Mouse (Mus musculus): Measurements from ENCODE around the gene Ppp3ca. TPM values are rescaled to one million over a fixed set of nuclear protein-coding genes. Genes with fewer than 3 reads are reported as not detected.

Gene Ppp3ca
- total RNA-seq, 2 experiments from 2014 or later: 725 to 756 TPM

DNA sequence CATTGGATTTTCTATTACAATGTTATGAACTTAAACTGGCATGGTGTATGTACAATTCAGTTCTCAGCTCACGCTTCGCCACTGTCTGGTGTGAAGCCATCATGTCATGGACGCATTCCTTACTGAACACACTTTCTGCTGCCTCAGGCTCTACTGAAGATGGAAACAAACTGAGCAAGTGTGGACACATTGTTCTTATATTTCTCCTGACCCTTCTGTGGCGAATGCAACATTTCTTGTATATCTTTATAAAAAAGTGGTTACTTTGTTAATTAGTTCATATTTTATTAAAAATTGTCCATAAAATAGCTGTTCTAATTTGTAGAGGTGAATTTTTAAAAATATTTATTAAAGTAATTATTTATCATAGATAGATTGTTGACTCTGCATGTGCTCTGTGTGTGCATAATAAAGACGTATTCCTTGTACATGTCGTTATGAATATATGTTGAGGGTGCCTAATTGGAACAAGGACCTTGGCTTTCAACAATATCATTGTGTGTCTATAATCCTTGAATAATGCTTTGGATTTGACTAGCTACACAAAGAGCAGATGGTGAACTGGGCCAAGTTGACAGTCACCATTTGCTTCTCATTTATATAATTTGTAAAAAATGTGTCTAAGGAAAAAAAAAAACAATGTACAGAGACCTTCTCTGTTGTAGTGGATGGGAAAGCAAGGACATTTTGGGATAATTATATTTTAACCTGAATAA is 79.0 kb downstream of the Ppp3ca start:
- intact Hi-C loops (cut with DNase I): no loop called here
- DNase-seq (ENCODE audit: low spot score in 2 of 2): no peak

DNA sequence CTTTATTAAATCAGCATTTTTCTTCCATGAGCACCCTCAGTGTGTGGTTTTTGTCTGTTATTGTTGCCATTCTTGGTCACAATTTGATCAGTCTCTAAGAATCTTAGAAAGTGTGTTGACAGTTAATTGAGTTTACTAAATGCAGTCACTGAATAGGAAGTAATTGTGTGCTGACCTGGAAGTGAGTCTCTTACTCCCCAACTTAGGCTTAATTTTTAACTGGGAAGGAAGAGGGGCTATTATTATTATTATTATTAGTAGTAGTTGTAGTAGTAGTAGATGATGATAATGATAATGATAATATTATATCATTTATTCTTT is 79.5 kb downstream of the Ppp3ca start:
- no peak for DNase-seq (ENCODE audit: low spot score in 2 of 2)
- intact Hi-C loops (cut with DNase I): no loop called here

DNA sequence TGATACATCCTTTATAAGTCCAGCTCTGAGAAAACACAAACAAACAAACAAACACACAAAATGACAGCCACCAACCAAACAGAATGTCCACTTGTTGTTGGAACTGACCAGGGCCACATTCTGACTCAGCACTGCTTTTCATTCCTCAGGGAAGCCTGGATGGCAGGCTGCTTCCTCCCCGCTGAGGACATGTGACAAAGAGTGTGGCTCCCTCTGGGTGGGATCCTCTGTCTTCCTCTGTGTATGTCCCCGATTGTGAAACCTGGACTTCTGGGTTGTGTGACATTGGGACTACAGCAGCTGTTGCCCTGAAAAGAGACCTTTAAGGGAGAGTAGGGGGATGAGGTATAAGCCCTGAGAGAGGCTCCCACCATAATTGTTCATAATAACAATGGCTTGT is 80.0 kb downstream of the Ppp3ca start:
- no peak for DNase-seq (ENCODE audit: low spot score in 2 of 2)

DNA sequence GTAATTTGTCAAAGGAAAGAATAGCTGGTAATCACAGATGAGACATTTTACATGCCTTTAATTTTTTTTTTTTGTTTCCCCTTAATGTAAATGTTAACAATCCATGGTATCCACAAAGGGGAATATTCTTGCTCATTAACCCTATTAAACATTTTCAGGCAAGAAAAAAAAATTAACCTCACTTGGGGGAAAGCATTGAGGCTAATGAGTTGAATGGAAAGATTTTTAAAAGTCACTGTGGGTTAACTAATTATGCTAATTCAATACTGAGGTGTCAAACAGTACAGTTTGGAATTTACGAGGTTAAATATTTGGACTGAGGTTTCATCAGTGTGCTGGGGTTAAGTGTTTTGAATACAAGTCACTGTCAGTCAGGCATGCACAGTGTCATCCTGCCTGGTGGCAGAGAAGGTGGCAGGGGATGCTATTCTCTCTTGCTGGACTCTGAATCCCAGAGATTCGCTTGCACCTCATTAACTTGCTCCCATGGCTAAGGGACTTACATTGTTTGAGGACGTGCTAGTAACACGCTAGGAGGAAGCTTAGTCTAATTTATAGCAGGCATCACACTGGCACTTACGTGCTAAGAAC is 82.3 kb downstream of the Ppp3ca start:
- no peak for DNase-seq (ENCODE audit: low spot score in 2 of 2)
- intact Hi-C loops (cut with DNase I): no loop called here

More for the DNA sequence above, 80.0 kb downstream of the Ppp3ca start:
- intact Hi-C loops (cut with DNase I): no loop called here

DNA sequence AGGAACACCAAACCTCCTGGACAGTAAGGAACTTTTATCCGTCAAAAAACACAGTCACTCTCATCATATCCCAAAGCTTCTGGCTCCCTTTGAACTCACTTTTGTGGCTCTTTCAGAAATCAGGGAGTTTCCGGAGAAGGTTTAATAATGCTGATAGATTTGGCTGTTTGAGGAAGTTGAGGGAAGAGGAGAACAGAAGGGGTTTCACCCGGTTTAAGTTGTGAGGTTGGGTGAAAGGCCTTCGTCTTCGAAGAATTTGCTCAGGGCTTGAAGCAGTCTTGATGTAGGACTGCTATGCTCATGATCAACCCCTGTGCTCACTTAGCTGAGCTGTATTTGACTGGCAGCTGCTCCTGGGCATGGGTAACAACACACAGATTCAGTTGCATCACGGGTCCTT is 86.2 kb downstream of the Ppp3ca start:
- intact Hi-C loops (cut with DNase I): no loop called here
- DNase-seq (ENCODE audit: low spot score in 2 of 2): no peak

DNA sequence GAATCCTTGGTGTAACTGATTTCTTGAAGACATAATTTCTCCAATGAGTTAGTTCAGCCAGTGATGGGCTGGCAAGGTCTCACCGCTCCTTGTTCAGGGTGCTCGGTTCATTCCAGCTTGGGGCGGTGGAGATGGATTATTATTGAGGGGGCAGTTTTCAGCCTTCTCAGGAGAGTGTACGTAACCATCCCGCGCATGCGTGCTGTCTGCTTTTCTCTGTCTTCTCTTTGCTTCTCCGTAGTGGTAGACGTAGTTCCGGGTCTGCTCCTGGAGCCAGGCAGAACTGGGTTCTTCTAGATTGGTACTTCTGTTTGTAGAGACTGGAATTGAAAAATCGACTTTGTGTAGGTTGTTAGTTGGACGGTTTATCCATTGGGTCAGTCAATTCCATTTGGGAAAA is 89.5 kb downstream of the Ppp3ca start:
- intact Hi-C loops (cut with DNase I): no loop called here

DNA sequence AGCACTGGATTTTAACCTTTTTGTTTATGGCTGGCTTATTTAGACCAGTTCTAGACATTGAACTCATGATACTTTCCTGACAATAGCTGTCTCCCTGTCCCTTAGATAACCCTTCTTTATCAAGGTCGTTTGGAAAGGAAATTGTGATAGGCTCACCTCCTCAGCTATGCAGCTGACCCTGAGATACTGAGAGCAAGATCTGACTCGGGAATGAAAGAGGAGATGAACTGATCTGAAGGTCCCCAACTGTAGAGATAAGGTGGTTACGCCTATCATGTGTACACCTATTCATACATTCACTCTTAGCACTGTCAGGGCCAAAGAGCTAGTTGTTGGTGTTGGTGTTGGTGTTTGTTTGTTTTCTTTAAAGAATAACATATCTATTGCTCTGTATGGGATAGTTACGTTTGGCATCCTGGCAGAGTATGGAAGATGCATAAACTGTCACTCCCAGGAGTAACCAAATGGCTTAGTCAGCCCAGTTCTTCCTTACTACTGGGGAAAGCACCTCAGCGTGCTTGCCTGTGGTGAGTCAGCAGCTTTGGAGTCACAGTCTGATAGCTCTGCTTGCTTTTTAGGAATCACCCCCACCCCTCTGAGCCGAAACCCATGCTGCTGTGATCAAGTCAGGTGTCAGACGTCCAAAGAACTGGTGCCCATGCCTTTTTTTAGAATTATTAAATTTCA is 91.5 kb downstream of the Ppp3ca start:
- DNase-seq (ENCODE audit: low spot score in 2 of 2): no peak
- intact Hi-C loops (cut with DNase I): no loop called here

More for the DNA sequence above, 89.5 kb downstream of the Ppp3ca start:
- DNase-seq (ENCODE audit: low spot score in 2 of 2): no peak

DNA sequence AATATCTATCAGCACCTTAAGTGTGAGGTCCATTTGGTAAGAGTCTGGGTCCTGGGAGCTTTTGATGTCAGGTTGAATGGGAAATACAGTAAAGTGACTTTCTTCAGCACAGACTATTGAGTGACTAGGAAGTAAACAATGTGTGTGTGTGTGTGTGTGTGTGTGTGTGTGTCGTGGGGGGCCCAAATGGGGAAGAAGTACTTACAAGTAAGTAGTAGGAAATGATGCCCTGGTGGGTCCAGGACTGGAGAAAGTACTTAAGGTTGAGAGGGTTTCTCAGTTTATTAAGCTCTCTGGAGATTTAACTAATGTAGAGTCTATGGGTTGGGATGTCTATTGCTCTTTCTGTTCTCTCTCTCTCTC is 92.0 kb downstream of the Ppp3ca start:
- no peak for DNase-seq (ENCODE audit: low spot score in 2 of 2)
- intact Hi-C loops (cut with DNase I): no loop called here

DNA sequence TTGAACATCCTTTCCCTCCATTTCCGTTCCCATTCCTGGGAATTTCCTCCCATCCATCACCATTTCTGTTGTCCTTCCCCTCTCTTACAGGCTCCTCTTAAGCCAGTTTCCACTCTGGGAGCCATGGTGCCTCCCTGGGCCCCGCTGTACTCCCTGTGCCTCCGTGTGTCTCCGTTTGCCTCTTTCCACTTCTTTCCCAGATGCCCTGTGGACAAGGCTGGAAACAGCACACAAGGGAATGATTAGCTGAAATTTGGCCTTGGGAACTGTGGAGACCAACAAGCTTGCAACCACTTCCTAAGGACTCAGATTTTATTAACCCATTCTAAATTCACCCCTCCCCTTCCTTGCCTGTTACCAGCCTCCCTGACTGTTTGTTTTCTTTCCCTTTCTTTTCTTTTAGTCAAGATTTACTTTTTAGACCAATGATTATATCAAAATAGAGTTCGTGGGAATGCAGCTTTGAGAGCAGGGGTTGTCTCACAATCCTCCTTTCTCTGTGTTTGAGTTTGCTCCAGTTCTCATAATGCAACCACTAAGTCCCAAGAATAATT is 93.9 kb downstream of the Ppp3ca start:
- intact Hi-C loops (cut with DNase I): no loop called here
- DNase-seq (ENCODE audit: low spot score in 2 of 2): no peak

DNA sequence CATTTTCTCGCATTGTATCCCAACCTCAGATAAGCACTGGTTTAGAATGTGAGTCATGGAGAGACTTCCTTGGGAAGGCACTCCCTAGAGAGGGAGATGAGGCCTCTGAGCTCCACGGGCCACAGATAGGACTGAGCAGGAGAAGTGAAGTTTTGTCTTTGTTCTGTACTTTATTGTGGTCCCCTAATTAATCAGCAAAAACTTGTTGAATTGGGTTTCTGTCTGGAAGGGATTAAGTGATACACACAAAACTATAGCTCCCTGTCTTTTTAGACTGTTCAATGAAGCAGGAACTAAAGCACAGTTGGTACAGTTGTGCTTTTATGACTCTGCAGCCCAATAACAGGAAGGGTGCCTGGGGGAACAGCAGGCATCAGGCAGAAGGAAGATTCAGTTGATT is 95.6 kb downstream of the Ppp3ca start:
- intact Hi-C loops (cut with DNase I): no loop called here

DNA sequence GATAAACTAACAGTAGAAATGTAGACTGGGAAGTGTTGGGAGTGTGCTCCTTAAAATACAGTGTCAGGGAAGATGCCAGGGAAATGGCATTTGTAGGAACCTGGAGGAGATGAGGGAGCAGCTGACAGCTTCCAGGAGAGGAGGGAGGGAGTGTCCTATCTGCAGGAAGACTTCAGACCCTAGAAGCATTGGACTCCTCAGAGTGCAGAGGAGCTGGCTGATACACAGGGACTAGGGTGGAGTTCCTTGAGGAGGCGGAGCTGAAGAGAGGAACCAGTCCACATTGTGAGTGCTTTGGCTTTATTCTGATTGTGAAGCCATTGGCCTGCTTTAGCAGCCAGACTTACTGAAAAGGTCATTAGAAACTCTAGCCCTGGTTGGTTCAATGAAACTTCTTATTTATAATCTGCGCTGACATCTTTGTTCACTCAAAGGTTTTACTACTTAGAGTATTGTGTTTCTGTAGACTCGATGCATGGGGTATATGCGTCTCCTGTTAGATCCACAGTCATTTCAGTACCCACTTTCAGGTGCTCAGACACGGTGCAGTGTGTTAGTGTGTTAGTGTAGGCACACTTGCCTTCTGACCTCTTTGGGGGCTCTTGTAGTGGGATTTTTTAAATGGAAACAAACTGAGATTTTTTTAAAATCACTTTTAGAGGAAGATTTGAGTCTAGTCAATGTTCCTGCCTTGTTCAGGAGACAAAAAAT is 99.0 kb downstream of the Ppp3ca start:
- intact Hi-C loops (cut with DNase I): no loop called here
- no peak for DNase-seq (ENCODE audit: low spot score in 2 of 2)

More for the DNA sequence above, 95.6 kb downstream of the Ppp3ca start:
- no peak for DNase-seq (ENCODE audit: low spot score in 2 of 2)

DNA sequence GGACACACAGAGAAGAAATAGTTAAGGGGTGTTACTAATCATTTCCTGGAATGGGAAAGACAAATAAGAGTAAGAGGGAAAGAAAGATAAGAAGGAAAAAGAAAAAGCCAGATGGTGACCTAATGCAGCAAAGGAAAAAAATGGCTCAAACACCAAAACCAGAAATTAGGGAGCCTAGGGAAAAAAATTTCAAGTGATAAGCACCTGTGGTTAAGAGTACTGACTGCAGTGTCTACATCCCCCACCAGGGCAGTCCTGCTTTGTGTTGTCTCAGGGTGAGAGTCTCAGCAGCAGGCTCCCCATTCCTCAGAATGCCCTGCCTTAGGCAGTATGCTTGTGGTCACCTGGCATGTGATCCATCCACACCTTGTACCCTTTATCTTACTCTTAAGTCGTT is 99.6 kb downstream of the Ppp3ca start:
- no peak for DNase-seq (ENCODE audit: low spot score in 2 of 2)
- intact Hi-C loops (cut with DNase I): no loop called here

DNA sequence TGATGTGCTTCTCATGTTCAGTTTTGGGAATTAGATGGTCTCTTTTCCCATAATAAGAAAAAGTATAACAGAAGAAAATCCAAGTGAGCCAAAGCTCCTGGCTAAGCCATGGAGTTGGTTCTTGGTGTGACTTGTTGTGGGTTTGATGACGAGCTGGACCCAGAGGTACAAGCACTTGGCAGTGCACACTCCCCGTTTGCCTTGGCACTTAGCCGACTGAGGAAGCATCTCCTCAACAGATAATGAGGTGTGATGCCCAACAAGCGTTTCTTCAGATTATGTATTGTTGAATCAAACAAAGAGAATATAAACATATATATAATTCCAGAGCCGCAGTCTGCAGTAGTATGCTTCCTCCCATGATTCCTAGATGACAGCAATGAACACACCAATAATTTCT is 101.8 kb downstream of the Ppp3ca start:
- DNase-seq (ENCODE audit: low spot score in 2 of 2): no peak
- intact Hi-C loops (cut with DNase I): no loop called here

DNA sequence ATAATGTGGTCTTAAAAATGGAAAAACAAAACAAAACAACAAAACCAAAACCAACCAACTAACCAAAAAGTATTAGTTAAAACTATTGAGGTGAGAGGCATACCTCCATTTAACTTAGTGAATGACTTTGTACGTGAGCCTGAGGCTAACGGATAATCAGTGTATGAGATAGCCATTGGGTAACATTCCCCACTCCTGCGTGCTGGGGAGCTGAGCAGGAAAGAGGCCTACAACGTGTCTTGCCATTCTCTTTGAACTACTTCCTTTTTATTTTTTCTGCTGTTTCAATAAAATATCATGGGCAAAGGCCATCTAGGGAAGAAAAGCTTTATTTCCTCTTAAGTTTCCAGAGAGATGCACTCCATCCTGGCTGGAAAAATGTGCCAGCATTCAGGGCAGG is 103.3 kb downstream of the Ppp3ca start:
- intact Hi-C loops (cut with DNase I): no loop called here
- no peak for DNase-seq (ENCODE audit: low spot score in 2 of 2)

DNA sequence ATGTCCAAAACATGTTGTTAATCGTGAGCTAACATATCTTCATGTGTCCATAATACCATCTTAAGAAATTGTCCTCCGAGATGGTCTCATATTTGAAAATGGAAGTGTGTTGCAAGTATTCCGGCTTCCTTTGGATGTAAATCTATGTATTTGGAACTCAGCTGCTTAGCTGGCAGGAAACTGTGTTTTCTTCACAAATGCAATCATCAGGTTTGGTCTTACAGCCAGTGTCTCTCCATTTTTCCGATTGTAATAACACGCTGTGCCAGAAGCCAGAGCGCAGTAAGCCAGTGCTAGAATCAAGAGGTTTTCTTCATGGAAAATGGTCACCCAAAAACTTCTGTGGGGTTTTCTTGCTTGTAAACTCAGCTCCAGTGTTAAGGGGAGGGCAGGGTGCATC is 104.3 kb downstream of the Ppp3ca start:
- no peak for DNase-seq (ENCODE audit: low spot score in 2 of 2)
- intact Hi-C loops (cut with DNase I): no loop called here

DNA sequence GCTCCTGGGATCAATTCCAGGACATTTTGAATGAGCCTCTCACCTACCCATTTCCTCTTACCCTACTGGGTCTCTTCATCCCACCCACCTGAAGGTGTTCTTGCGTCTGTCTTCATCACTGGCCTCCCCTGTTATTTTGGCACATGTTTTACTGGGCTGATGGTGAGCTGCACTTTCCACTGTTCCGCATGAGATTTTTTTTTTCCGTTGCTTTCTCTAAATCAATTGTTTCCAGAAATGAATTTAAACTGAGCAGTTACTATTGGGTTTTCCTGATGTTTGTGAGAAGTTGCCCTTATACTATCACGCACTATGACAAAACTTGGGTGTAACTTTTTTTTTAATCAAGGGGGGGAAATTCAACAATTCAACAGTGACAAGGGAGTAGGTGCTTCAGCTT is 106.6 kb downstream of the Ppp3ca start:
- DNase-seq (ENCODE audit: low spot score in 2 of 2): no peak
- intact Hi-C loops (cut with DNase I): no loop called here

DNA sequence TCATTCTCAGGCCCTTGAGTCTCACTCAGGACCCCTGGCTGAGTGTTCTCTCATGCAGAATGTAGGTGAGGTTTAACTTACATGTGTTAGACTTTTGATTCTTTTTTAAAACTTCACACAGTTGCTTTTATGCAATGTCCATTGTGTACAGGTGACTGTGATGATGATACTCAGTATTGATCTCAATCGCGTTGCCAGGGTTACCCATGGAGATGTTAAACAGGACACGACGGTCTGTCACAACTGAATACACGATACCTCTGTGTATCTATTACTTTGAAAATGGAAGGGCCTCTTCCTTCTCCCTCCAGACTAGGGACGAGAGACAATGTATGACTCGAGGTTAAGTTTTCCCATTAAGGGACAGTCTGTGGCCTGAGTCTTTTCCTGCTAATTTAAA is 107.5 kb downstream of the Ppp3ca start:
- intact Hi-C loops (cut with DNase I): no loop called here
- DNase-seq (ENCODE audit: low spot score in 2 of 2): no peak

DNA sequence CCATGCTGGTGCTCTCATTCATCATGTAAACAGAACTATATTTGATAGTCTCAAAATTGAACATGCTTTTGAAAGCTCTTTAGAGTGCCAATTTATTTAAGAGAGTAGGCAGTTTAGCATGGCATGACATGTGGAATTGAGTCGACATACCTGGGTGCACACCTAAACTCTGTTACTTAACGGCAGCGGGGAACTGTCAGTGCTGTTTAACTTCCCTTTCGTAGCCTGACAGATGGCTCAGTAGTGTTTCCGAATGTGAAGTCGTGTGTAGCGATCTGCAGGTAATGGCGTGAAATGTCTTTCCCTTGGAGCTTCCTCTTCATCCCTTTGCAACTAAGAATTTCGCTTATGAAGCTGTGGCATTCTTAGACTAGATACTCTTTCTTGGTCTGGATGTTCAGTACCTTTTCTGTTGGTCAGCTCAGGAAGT is 107.9 kb downstream of the Ppp3ca start:
- intact Hi-C loops (cut with DNase I): no loop called here
- no peak for DNase-seq (ENCODE audit: low spot score in 2 of 2)

DNA sequence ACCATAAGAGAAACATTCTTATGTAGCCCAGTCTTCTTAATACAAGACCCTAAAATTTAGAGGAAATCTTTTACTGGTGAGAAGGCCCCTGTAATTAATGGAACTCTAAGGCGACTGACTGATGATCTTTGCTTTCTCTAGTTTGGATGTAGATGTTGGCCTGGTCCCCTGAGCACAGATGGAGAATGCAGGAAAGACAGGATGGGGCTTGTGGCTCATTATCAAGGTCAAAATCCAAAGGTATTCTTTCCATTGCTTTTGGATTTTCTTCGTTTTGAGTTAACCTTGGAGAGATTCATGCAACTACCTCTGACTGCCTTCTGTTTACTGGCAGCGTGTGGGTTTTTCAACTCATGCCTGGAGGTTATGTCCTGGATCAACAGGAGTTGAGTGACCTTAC is 110.4 kb downstream of the Ppp3ca start:
- no peak for DNase-seq (ENCODE audit: low spot score in 2 of 2)
- intact Hi-C loops (cut with DNase I): no loop called here

DNA sequence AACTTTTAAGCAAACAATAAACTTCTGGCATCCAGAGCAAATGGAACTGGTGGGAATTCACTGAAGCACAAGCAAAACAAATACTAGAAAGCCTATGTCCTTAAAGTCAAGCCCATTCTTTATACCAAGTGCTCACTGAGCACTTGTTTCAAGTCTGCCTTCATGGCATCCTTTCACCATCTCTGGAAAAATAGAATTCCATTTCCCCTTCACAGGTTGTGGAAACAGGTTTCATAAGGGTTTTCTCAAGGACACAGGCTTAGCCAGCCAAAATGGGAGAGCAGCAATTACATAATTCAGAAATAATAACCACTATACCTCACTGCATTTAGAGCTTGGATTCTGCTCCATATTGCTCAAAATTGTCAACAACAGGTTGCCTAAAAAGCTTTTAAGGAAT is 112.1 kb downstream of the Ppp3ca start:
- intact Hi-C loops (cut with DNase I): no loop called here
- no peak for DNase-seq (ENCODE audit: low spot score in 2 of 2)
